In genomic region chr3:104675258-104675851, GRCm38 (mm10) we compare ENCODE assay signal across 8 mouse cellular contexts. TPM values are rescaled to one million over a fixed set of nuclear protein-coding genes. Genes with fewer than 3 reads are reported as not detected.
DNase-seq lines count a peak whose midpoint lies in the region; ATAC-seq and TF ChIP-seq lines count a peak whose summit lies in the region.

No protein-coding gene starts in this region.

- ATAC-seq in forebrain, embryonic 11.5 days (replicated peaks; ENCODE audit: low FRiP score), result peak; percentile 89
- ATAC-seq in neutrophil, adult 5-6 weeks (ENCODE audit: extremely low read depth, insufficient number of reproducible peaks, low FRiP score, poor library complexity, severe bottlenecking), result peak; percentile 77

- H3K9ac ChIP-seq in ES-Bruce4 (ENCODE audit: low read depth, poor library complexity, severe bottlenecking), result no peak overlapping the region
- H3K9ac ChIP-seq in forebrain, embryonic 11.5 days (ENCODE audit: low read length), result peak overlapping the region; percentile 39

- H3K4me1 ChIP-seq in ES-Bruce4 (ENCODE audit: control insufficient read depth, insufficient read depth, low read length), result no peaks in the 10 kb centered on the region
- H3K4me1 ChIP-seq in forebrain, embryonic 11.5 days (replicated peaks; ENCODE audit: control insufficient read depth, insufficient read depth, low read length), result peaks cover 3% of the 10 kb centered on the region; the same call in 1 of the 2 replicates
- peaks cover 11% of the 10 kb centered on the region for H3K4me1 ChIP-seq in lung, adult 2 months (ENCODE audit: control insufficient read depth, insufficient read depth, low read length)

- DNase-seq in c-Kit-positive CD71-positive TER-119-positive erythroid progenitor cells, embryonic 14.5 days (ENCODE audit: low spot score), result peak; percentile 68
- peak; percentile 84 for DNase-seq in forebrain, embryonic 11.5 days (ENCODE audit: low spot score)
- peak; percentile 84 to 87 for DNase-seq in heart, postnatal 10 days
- peak; percentile 87 to 92 for DNase-seq in kidney, postnatal 4 days
- peak; percentile 62 for DNase-seq in lung, adult 2 months
- DNase-seq in testis, postnatal 14 days (ENCODE audit: low spot score), result peak; percentile 58

- H3K9me3 ChIP-seq in ES-Bruce4 (replicated peaks; ENCODE audit: control insufficient read depth, insufficient read depth, low read length, poor library complexity, severe bottlenecking), result no peaks in the 10 kb centered on the region
- H3K9me3 ChIP-seq in forebrain, embryonic 11.5 days (ENCODE audit: control insufficient read depth, low read length), result no peaks in the 10 kb centered on the region

- no peak overlapping the region for H3K27ac ChIP-seq in ES-Bruce4 (ENCODE audit: insufficient read depth, low read length)
- H3K27ac ChIP-seq in forebrain, embryonic 11.5 days (ENCODE audit: low read depth, low read length), result no peak overlapping the region

- WGBS in forebrain, embryonic 11.5 days, result 5% methylated on average over 23 of the region's 23 CpGs
- 4% methylated on average over 23 of the region's 23 CpGs for WGBS in lung, adult 2 months

- TF ChIP-seq EP300 in ES-Bruce4 (IDR thresholded peaks at IDR 0.05; ENCODE audit: insufficient read depth, low read depth, low read length), result peak; percentile 69; the same call in 1 of the 2 replicates

- TF ChIP-seq CTCF in ES-Bruce4 (IDR thresholded peaks at IDR 0.05; ENCODE audit: low read depth, low read length), result peak; percentile 87
- TF ChIP-seq CTCF in lung, adult 2 months (IDR thresholded peaks at IDR 0.05; ENCODE audit: insufficient read depth, low read length), result peak; percentile 69

- no peak for TF ChIP-seq POLR2A in ES-Bruce4 (IDR thresholded peaks at IDR 0.05; ENCODE audit: insufficient read depth, low read length)
- 0 out of 2 replicates have a peak, but pooled peaks have one; percentile 10 for TF ChIP-seq POLR2A in lung, adult 2 months (IDR thresholded peaks at IDR 0.05; ENCODE audit: borderline replicate concordance, extremely low read depth, low read depth, low read length)

- intact Hi-C loops in heart, postnatal 10 days (cut with DNase I), result loop anchor here (1.0 to 10.0 kb wide), 5 partner anchors 31 to 661 kb away; no protein-coding TSS in a partner anchor

- peak overlapping the region; percentile 71 for H3K4me2 ChIP-seq in forebrain, embryonic 11.5 days (ENCODE audit: low read depth, low read length, severe bottlenecking)

- H3K27me3 ChIP-seq in ES-Bruce4 (ENCODE audit: control insufficient read depth, insufficient read depth, low read length, poor library complexity, severe bottlenecking), result no peaks in the 10 kb centered on the region
- H3K27me3 ChIP-seq in forebrain, embryonic 11.5 days (ENCODE audit: control insufficient read depth, insufficient read depth, low read length), result no peaks in the 10 kb centered on the region

- H3K4me3 ChIP-seq in ES-Bruce4 (ENCODE audit: low read depth, low read length), result peak overlapping the region; percentile 41
- peak overlapping the region; percentile 27 for H3K4me3 ChIP-seq in forebrain, embryonic 11.5 days (ENCODE audit: low read depth, low read length)
- H3K4me3 ChIP-seq in lung, adult 2 months (replicated peaks; ENCODE audit: extremely low read depth, low read depth, low read length), result peak overlapping the region; percentile 61

- no peaks in the 10 kb centered on the region for H3K36me3 ChIP-seq in ES-Bruce4 (ENCODE audit: control insufficient read depth, insufficient read depth, low read length, poor library complexity, severe bottlenecking)
- no peaks in the 10 kb centered on the region for H3K36me3 ChIP-seq in forebrain, embryonic 11.5 days (ENCODE audit: control insufficient read depth, insufficient read depth, low read length)

RNA-seq across cellular contexts. Expression of gene Slc16a1, which starts 36.9 kb away (rescaled TPM):
- 78.7 and 87.2 TPM in 2 replicates for polyA plus RNA-seq in ES-Bruce4 (2011; ENCODE audit: insufficient read depth, insufficient read length, low read depth, missing spikeins)
- polyA plus RNA-seq in forebrain, embryonic 11.5 days (2014; fragmentation: Nextera tagmentation; extraction: Ambion mirVana), result 45.1 and 45.9 TPM in 2 replicates
- total RNA-seq in heart, postnatal 10 days (2021), result 100 to 1,000 TPM; 173 to 202 TPM
- polyA plus RNA-seq in lung, adult 2 months (2012; rRNA removed), result 14.5 and 15.7 TPM in 2 replicates
- total RNA-seq in neutrophil, adult 5-6 weeks (2017), result 6.5 and 7.6 TPM in 2 replicates
